Mouse (Mus musculus) lung, adult 2 months (tissue): ENCODE measurements at regions not wholly inside any gene's neighbourhood (a gene's known extent, or its start where the extent isn't known, plus 50 kb on each side); places are given as distances from the start of the nearest gene placed in this dataset.

ENCODE experiments used
- DNase-seq: peaks from one replicate; pipeline ENCODE4 v3.0.0; 2022
- H3K4me1 ChIP-seq: fragments of 200-500 bp; 2 replicates; pipeline ENCODE4 v1.6.1; 2011; ENCODE audit warnings: low read length; ENCODE audit not compliant: control insufficient read depth, insufficient read depth
- H3K4me3 ChIP-seq: fragments of 200-500 bp; replicated peaks from 2 replicates; pipeline ENCODE3; 2011; ENCODE audit warnings: low read depth, mild to moderate bottlenecking, control low read depth, low read length; ENCODE audit errors: extremely low read depth
- CTCF ChIP-seq: fragments of 200-500 bp; IDR thresholded peaks from 2 replicates; pipeline ENCODE4 v1.5.1; 2011; ENCODE audit warnings: mild to moderate bottlenecking, low read length, control low read depth; ENCODE audit not compliant: insufficient read depth
- POLR2A ChIP-seq: fragments of 200-500 bp; IDR thresholded peaks from 2 replicates; pipeline ENCODE4 v1.6.1; 2011; ENCODE audit warnings: low read depth, mild to moderate bottlenecking, control low read depth, low read length, borderline replicate concordance; ENCODE audit errors: extremely low read depth
- WGBS: fragments of 180-500 bp; shearing (Covaris S2); methylation state at CpG from one replicate; pipeline ENCODE4 v1.1.7; 2018; 5-methylcytosine and 5-hydroxymethylcytosine counted together

GRCm38 (mm10) chr10:38458975-38459374 lies 362.6 kb downstream of the Rfpl4b start:
- 57% methylated on average over 3 of the region's 3 CpGs for WGBS
- Histone ChIP-seq H3K4me1 (no peaks in the 10 kb centered on the region), H3K4me3 (no peak overlapping the region)
- no peak for DNase-seq
- no peak for TF ChIP-seq POLR2A
- no peak for TF ChIP-seq CTCF

- DNase-seq, result no peak
- TF ChIP-seq CTCF, result no peak
- TF ChIP-seq POLR2A, result no peak
- no peaks in the 10 kb centered on the region for H3K4me1 ChIP-seq
- WGBS, result 63% methylated on average over 3 of the region's 3 CpGs
- H3K4me3 ChIP-seq, result no peak overlapping the region
Measured at GRCm38 (mm10) chr10:38458424-38458823, 363.2 kb downstream of the Rfpl4b start.

DNA sequence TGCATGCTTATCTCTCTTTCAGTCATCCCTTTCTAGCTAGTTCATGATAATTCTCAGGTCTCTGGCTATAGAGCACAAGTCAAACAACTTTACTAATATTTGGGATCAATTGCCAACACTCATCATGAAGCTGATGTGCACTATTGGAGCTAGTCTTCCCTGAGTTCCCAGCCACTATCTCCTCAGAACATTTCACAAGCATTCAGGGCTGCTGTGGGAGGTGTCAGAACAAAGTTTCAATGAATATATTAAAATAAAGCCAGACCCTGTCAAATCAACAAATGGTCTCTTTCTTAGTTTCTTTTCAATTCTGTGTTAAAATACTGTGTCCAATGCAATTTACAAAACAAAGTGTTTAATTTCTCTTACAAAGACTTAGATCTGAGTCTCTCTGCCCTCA lies 364.8 kb downstream of the Rfpl4b start:
- H3K4me3 ChIP-seq, result no peak overlapping the region
- no peak for DNase-seq
- no peak for TF ChIP-seq POLR2A
- no peak for TF ChIP-seq CTCF
- H3K4me1 ChIP-seq, result no peaks in the 10 kb centered on the region

DNA sequence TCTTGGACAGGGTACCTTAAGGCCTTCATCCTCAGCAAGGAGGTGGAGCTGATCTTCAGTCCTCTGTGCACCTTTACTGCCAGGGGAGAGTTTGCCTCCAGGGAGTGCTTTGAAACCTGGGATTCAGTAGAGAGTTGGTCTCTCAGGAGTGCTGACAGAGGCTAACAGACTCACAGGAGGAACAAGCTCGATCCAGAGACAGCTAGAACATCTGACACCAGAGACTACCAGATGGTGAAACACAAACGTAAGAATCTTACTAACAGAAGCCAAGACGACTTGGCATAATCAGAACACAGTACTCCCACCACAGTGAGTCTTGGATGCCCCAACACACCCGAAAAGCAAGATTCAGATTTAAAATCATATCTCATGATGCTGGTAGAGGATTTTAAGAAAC lies 372.3 kb downstream of the Rfpl4b start:
- 85% methylated on average over 4 of the region's 4 CpGs for WGBS
- no peak for DNase-seq
- H3K4me3 ChIP-seq, result no peak overlapping the region
- no peak for TF ChIP-seq CTCF
- no peak for TF ChIP-seq POLR2A
- no peaks in the 10 kb centered on the region for H3K4me1 ChIP-seq

DNA sequence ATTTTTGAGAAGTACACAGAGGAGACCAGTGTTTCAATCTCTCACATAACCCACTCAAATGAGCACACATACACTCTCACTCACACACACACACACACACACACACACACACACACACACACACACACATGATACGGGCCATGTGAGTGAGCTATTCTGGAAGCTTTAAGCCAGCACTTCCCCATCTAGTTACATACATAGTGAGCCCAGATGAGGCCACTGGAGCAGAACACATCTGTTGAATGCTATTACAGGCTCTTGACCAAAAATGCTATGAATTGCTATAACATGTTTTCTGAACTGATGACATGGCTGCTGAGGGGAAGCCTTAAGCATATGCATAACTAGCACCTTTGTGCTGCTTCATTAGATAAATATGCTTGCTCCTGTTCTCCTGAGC lies 373.9 kb downstream of the Rfpl4b start:
- DNase-seq, result no peak
- Histone ChIP-seq H3K4me3 (no peak overlapping the region), H3K4me1 (no peaks in the 10 kb centered on the region)
- WGBS, result 86% methylated on average over 1 of the region's 1 CpGs
- TF ChIP-seq CTCF (no peak), POLR2A (no peak)

- H3K4me1 ChIP-seq, result no peaks in the 10 kb centered on the region
- no peak for DNase-seq
- TF ChIP-seq CTCF (no peak), POLR2A (no peak)
- no peak overlapping the region for H3K4me3 ChIP-seq
Measured at GRCm38 (mm10) chr10:38447256-38447655, 374.3 kb downstream of the Rfpl4b start.

DNA sequence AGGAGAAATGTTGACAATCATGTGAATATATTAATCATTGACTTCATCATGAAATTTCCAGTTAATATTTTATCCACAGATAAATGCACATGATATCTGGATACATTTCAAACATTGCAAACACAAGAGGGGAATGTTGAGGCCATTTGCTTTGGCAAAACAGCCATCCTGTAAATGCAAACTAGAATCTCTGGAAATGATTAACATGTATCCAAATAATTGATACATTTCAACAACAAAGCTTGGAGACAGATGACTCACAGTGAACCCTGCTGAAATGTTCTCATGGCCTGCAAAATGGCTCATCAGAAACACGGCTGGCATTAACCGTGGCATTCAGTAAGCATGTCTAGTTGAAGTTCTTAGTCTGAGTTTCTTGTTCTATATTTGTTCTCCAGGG lies 382.3 kb downstream of the Rfpl4b start:
- TF ChIP-seq POLR2A, result no peak
- no peak for TF ChIP-seq CTCF
- H3K4me3 ChIP-seq, result no peak overlapping the region
- no peak for DNase-seq
- no peaks in the 10 kb centered on the region for H3K4me1 ChIP-seq
- 89% methylated on average over 2 of the region's 2 CpGs for WGBS

- H3K4me1 ChIP-seq, result no peaks in the 10 kb centered on the region
- no peak overlapping the region for H3K4me3 ChIP-seq
- TF ChIP-seq POLR2A (no peak), CTCF (no peak)
- no peak for DNase-seq
- 73% methylated on average over 3 of the region's 3 CpGs for WGBS
Measured at GRCm38 (mm10) chr10:38436907-38437306, 384.7 kb downstream of the Rfpl4b start.

GRCm38 (mm10) chr10:38421541-38421940 lies 400.0 kb downstream of the Rfpl4b start:
- H3K4me3 ChIP-seq, result no peak overlapping the region
- no peak for TF ChIP-seq POLR2A
- no peak for TF ChIP-seq CTCF
- DNase-seq, result no peak
- no peaks in the 10 kb centered on the region for H3K4me1 ChIP-seq
- WGBS, result 83% methylated on average over 3 of the region's 3 CpGs

DNA sequence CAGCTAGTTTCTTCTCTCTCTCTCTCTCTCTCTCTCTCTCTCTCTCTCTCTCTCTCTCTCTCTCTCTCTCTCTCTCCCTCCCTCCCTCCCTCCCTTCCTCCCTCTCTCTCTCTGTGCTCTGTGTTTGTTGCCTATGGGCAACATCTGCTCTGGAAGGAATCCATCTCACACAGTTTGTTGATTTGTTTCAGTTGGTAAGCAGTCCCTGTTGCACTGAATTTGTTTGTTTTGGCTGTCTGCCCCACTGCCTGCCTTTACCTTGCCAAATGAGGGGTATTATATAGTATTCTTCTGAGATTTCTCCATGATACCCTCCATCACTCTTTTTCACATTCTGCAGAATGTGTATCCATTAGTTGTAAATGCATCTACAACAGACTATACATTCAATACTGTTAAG lies 401.8 kb downstream of the Rfpl4b start:
- Histone ChIP-seq H3K4me3 (no peak overlapping the region), H3K4me1 (no peaks in the 10 kb centered on the region)
- no peak for TF ChIP-seq POLR2A
- TF ChIP-seq CTCF, result no peak
- DNase-seq, result no peak

- no peak overlapping the region for H3K4me3 ChIP-seq
- no peaks in the 10 kb centered on the region for H3K4me1 ChIP-seq
- 26% methylated on average over 2 of the region's 2 CpGs for WGBS
- no peak for DNase-seq
- no peak for TF ChIP-seq CTCF
- no peak for TF ChIP-seq POLR2A
Measured at GRCm38 (mm10) chr10:38383161-38383560, 438.4 kb downstream of the Rfpl4b start.
